Mouse (Mus musculus): ENCODE data around the gene Agtpbp1. TPM values are rescaled to one million over a fixed set of nuclear protein-coding genes. Genes with fewer than 3 reads are reported as not detected.

Gene Agtpbp1
- polyA plus RNA-seq (2012; rRNA removed), result 35.8 and 50.1 TPM in 2 replicates

- TF ChIP-seq POLR2A (IDR thresholded peaks at IDR 0.05; ENCODE audit: borderline replicate concordance, extremely low read depth, insufficient read depth, insufficient read length, poor library complexity, severe bottlenecking) (peak; percentile 88; the same call in 1 of the 2 replicates), CTCF (IDR thresholded peaks at IDR 0.05; ENCODE audit: borderline replicate concordance, extremely low read depth, insufficient read depth, insufficient read length) (no peak)
These were observed at the start of gene Agtpbp1, which contains the start of gene Naa35 for GRCm38 (mm10) chr13:59584947-59585647. Gene Agtpbp1, minus strand, starts transcription at chr13:59585227. Gene Naa35, plus strand, starts transcription at chr13:59585259.

GRCm38 (mm10) chr13:59634637-59635036 is 49.6 kb upstream of the Agtpbp1 start:
- DNase-seq (ENCODE audit: low read depth), result no peak
- TF ChIP-seq CTCF (IDR thresholded peaks at IDR 0.05; ENCODE audit: borderline replicate concordance, extremely low read depth, insufficient read depth, insufficient read length) (no peak), POLR2A (IDR thresholded peaks at IDR 0.05; ENCODE audit: borderline replicate concordance, extremely low read depth, insufficient read depth, insufficient read length, poor library complexity, severe bottlenecking) (no peak)

More at GRCm38 (mm10) chr13:59584947-59585647, at the start of gene Agtpbp1, which contains the start of gene Naa35:
- peak; percentile 99 for DNase-seq (ENCODE audit: low read depth)

GRCm38 (mm10) chr13:59626739-59627138 is 41.7 kb upstream of the Agtpbp1 start:
- TF ChIP-seq POLR2A (IDR thresholded peaks at IDR 0.05; ENCODE audit: borderline replicate concordance, extremely low read depth, insufficient read depth, insufficient read length, poor library complexity, severe bottlenecking) (no peak), CTCF (IDR thresholded peaks at IDR 0.05; ENCODE audit: borderline replicate concordance, extremely low read depth, insufficient read depth, insufficient read length) (no peak)
- no peak for DNase-seq (ENCODE audit: low read depth)

- TF ChIP-seq CTCF (IDR thresholded peaks at IDR 0.05; ENCODE audit: borderline replicate concordance, extremely low read depth, insufficient read depth, insufficient read length) (no peak), POLR2A (IDR thresholded peaks at IDR 0.05; ENCODE audit: borderline replicate concordance, extremely low read depth, insufficient read depth, insufficient read length, poor library complexity, severe bottlenecking) (no peak)
- DNase-seq (ENCODE audit: low read depth), result no peak
These were observed 39.9 kb upstream of the Agtpbp1 start for GRCm38 (mm10) chr13:59624903-59625302.

DNA sequence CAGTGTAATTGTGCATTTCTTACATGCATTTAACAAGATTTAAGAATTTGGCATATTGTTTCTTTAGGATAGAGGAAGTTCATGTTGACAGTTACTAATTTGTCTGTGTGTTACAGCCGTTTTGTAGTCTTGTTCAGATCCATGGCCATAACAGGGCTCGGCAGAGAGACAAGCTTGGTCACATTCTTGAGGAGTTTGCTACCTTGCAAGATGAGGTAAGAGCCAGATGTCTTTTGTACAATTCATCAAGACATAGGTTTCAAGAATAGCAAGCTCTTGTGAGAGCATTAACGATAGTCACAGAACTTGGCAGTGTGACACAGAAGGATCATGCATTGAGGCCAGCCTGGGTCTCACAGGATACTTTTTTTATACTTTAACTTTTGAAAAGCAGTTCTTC is 39.4 kb upstream of the Agtpbp1 start:
- no peak for DNase-seq (ENCODE audit: low read depth)
- TF ChIP-seq POLR2A (IDR thresholded peaks at IDR 0.05; ENCODE audit: borderline replicate concordance, extremely low read depth, insufficient read depth, insufficient read length, poor library complexity, severe bottlenecking) (no peak), CTCF (IDR thresholded peaks at IDR 0.05; ENCODE audit: borderline replicate concordance, extremely low read depth, insufficient read depth, insufficient read length) (no peak)

- TF ChIP-seq CTCF (IDR thresholded peaks at IDR 0.05; ENCODE audit: borderline replicate concordance, extremely low read depth, insufficient read depth, insufficient read length) (no peak), POLR2A (IDR thresholded peaks at IDR 0.05; ENCODE audit: borderline replicate concordance, extremely low read depth, insufficient read depth, insufficient read length, poor library complexity, severe bottlenecking) (no peak)
- no peak for DNase-seq (ENCODE audit: low read depth)
These were observed 36.8 kb upstream of the Agtpbp1 start for GRCm38 (mm10) chr13:59621643-59622489.

DNA sequence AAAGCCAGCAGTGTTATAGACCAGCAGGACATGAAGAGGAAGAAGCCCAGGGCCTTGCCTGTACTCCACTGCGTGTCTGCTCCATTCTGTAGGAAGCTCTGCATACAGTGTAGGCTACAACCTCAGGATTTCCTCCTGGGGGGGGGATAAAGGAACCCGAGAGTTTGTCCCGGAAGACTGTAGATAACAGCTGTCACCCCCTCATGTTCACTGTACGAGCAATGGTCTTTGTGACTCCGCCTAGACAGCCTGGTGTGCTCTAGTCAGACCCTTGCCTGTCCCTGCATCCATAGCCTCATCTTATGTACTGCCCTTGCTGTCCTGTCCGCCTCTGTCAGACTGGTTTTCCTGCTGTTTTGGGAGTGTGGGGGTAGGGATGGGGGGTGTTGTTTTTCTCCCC is 33.4 kb upstream of the Agtpbp1 start:
- DNase-seq (ENCODE audit: low read depth), result no peak
- TF ChIP-seq POLR2A (IDR thresholded peaks at IDR 0.05; ENCODE audit: borderline replicate concordance, extremely low read depth, insufficient read depth, insufficient read length, poor library complexity, severe bottlenecking) (no peak), CTCF (IDR thresholded peaks at IDR 0.05; ENCODE audit: borderline replicate concordance, extremely low read depth, insufficient read depth, insufficient read length) (no peak)

DNA sequence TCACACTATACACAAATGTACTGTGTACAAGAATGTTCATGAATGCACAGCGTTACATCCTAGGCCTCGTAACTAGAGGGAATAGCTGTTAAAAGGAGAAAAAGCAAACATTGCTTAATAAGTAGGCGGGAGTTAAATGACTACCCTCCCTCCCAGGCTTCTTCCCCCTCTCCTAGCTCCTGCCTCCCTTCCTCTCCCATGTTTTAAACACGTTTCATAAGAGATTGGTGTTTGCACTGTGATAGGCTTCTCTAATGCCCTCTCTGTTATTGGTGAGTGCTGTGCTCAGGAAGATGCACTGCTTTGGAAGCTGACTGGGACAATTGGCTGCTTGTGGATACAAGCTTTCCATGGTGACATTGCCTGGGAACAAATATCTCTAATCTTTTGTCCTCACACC is 30.5 kb upstream of the Agtpbp1 start:
- DNase-seq (ENCODE audit: low read depth), result no peak
- TF ChIP-seq POLR2A (IDR thresholded peaks at IDR 0.05; ENCODE audit: borderline replicate concordance, extremely low read depth, insufficient read depth, insufficient read length, poor library complexity, severe bottlenecking) (no peak), CTCF (IDR thresholded peaks at IDR 0.05; ENCODE audit: borderline replicate concordance, extremely low read depth, insufficient read depth, insufficient read length) (no peak)

- TF ChIP-seq CTCF (IDR thresholded peaks at IDR 0.05; ENCODE audit: borderline replicate concordance, extremely low read depth, insufficient read depth, insufficient read length) (no peak), POLR2A (IDR thresholded peaks at IDR 0.05; ENCODE audit: borderline replicate concordance, extremely low read depth, insufficient read depth, insufficient read length, poor library complexity, severe bottlenecking) (no peak)
- no peak for DNase-seq (ENCODE audit: low read depth)
These were observed 30.1 kb upstream of the Agtpbp1 start for GRCm38 (mm10) chr13:59615152-59615551.

GRCm38 (mm10) chr13:59613868-59614267 is 28.8 kb upstream of the Agtpbp1 start:
- no peak for TF ChIP-seq CTCF (IDR thresholded peaks at IDR 0.05; ENCODE audit: borderline replicate concordance, extremely low read depth, insufficient read depth, insufficient read length)
- TF ChIP-seq POLR2A (IDR thresholded peaks at IDR 0.05; ENCODE audit: borderline replicate concordance, extremely low read depth, insufficient read depth, insufficient read length, poor library complexity, severe bottlenecking), result no peak
- DNase-seq (ENCODE audit: low read depth), result no peak

DNA sequence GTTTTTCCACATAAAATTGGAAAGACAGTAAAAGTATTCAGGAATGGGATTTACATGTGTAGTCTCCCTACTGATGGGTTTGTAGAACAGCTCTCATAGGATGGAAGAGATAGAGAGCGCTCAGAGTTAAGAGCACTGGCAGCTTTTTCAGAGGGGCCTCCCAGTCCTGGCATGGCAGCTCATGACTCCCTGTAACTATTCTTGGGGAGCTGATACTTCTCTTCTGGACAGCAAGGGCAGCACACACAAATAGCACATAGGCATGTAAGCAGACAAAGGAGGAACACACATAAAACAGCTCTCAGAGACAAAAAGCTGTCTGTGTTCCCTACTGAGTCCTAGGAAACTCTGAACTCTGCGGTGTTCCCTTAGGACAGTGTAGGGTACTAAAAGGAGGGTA is 25.4 kb upstream of the Agtpbp1 start:
- TF ChIP-seq POLR2A (IDR thresholded peaks at IDR 0.05; ENCODE audit: borderline replicate concordance, extremely low read depth, insufficient read depth, insufficient read length, poor library complexity, severe bottlenecking), result no peak
- TF ChIP-seq CTCF (IDR thresholded peaks at IDR 0.05; ENCODE audit: borderline replicate concordance, extremely low read depth, insufficient read depth, insufficient read length), result no peak
- DNase-seq (ENCODE audit: low read depth), result no peak

Measured in brain, embryonic 14.5 days (tissue).